Mouse (Mus musculus): ENCODE measurements around the gene Plcb1. TPM values are rescaled to one million over a fixed set of nuclear protein-coding genes. Genes with fewer than 3 reads are reported as not detected.

Gene Plcb1
- polyA plus RNA-seq, 1 experiment: 6.4 TPM

GRCm38 (mm10) chr2:135071349-135071748, 285.5 kb downstream of the Plcb1 start:
- TF ChIP-seq CTCF (IDR thresholded peaks at IDR 0.05; ENCODE audit: borderline replicate concordance, insufficient read depth, low read length) (no peak), POLR2A (IDR thresholded peaks at IDR 0.05; ENCODE audit: low read depth, low read length) (no peak)
- Histone ChIP-seq H3K27ac (ENCODE audit: insufficient read depth, low read length) (no peak overlapping the region), H3K4me1 (ENCODE audit: control insufficient read depth, insufficient read depth, low read length) (no peaks in the 10 kb centered on the region), H3K4me3 (ENCODE audit: insufficient read depth, low read length) (no peak overlapping the region)

- Histone ChIP-seq H3K4me1 (ENCODE audit: control insufficient read depth, insufficient read depth, low read length) (no peaks in the 10 kb centered on the region), H3K27ac (ENCODE audit: insufficient read depth, low read length) (no peak overlapping the region), H3K4me3 (ENCODE audit: insufficient read depth, low read length) (no peak overlapping the region)
- no peak for TF ChIP-seq CTCF (IDR thresholded peaks at IDR 0.05; ENCODE audit: borderline replicate concordance, insufficient read depth, low read length)
- no peak for TF ChIP-seq POLR2A (IDR thresholded peaks at IDR 0.05; ENCODE audit: low read depth, low read length)
These were observed 286.6 kb downstream of the Plcb1 start for GRCm38 (mm10) chr2:135072503-135072902.

GRCm38 (mm10) chr2:135073014-135073413, 287.1 kb downstream of the Plcb1 start:
- Histone ChIP-seq H3K4me1 (ENCODE audit: control insufficient read depth, insufficient read depth, low read length) (no peaks in the 10 kb centered on the region), H3K27ac (ENCODE audit: insufficient read depth, low read length) (no peak overlapping the region), H3K4me3 (ENCODE audit: insufficient read depth, low read length) (no peak overlapping the region)
- TF ChIP-seq CTCF (IDR thresholded peaks at IDR 0.05; ENCODE audit: borderline replicate concordance, insufficient read depth, low read length) (no peak), POLR2A (IDR thresholded peaks at IDR 0.05; ENCODE audit: low read depth, low read length) (no peak)

DNA sequence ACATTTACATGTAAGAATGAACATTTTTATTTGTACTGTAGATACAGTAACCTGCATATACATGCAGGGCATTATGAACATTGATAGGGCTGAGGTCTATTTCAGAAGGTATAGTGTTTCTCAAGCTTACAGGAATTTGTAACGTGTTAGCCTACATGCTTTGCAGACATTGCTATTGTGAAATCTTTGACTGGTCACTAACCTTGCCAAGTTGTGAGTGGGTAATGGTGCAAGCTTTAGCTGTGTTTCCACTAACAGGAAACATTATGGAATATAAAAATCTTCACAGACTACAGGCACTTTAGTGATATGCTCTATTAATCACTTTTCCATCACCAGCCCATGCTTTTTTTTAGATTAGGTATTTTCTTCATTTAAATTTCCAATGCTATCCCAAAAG, 289.5 kb downstream of the Plcb1 start:
- no peak overlapping the region for H3K27ac ChIP-seq (ENCODE audit: insufficient read depth, low read length)
- no peak for TF ChIP-seq CTCF (IDR thresholded peaks at IDR 0.05; ENCODE audit: borderline replicate concordance, insufficient read depth, low read length)
- no peak for TF ChIP-seq POLR2A (IDR thresholded peaks at IDR 0.05; ENCODE audit: low read depth, low read length)
- H3K4me3 ChIP-seq (ENCODE audit: insufficient read depth, low read length): no peak overlapping the region
- H3K4me1 ChIP-seq (ENCODE audit: control insufficient read depth, insufficient read depth, low read length): no peaks in the 10 kb centered on the region

- Histone ChIP-seq H3K4me3 (ENCODE audit: insufficient read depth, low read length) (no peak overlapping the region), H3K27ac (ENCODE audit: insufficient read depth, low read length) (peak overlapping the region; percentile 71), H3K4me1 (ENCODE audit: control insufficient read depth, insufficient read depth, low read length) (0 out of 2 replicates have a peak, but pooled peaks cover 3% of the 10 kb centered on the region)
- TF ChIP-seq POLR2A (IDR thresholded peaks at IDR 0.05; ENCODE audit: low read depth, low read length) (no peak), CTCF (IDR thresholded peaks at IDR 0.05; ENCODE audit: borderline replicate concordance, insufficient read depth, low read length) (no peak)
These were observed 306.8 kb downstream of the Plcb1 start for GRCm38 (mm10) chr2:135092588-135093162.

DNA sequence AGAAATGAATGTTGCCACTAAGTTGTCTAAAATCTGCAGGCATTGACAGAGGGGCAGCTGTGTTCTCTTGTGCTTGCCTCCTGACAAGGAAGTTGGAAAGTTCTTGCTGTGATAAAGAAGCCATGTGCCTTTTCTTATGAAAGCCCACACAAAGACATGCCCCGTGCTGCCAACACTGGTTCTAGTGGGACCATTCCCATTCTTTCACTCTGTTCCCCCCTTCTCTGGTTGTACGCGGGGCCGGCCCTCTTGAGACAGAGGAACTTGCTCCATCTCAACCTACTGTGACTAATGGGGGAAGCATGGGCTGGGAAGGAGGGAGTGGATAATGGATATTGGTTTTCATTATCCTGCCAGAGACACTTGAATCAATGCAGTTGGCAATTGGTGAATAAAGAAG, 315.4 kb downstream of the Plcb1 start:
- no peak for TF ChIP-seq CTCF (IDR thresholded peaks at IDR 0.05; ENCODE audit: borderline replicate concordance, insufficient read depth, low read length)
- TF ChIP-seq POLR2A (IDR thresholded peaks at IDR 0.05; ENCODE audit: low read depth, low read length): no peak

GRCm38 (mm10) chr2:135101943-135102342, 316.1 kb downstream of the Plcb1 start:
- no peak for TF ChIP-seq POLR2A (IDR thresholded peaks at IDR 0.05; ENCODE audit: low read depth, low read length)
- no peak for TF ChIP-seq CTCF (IDR thresholded peaks at IDR 0.05; ENCODE audit: borderline replicate concordance, insufficient read depth, low read length)
- Histone ChIP-seq H3K4me1 (ENCODE audit: control insufficient read depth, insufficient read depth, low read length) (no peaks in the 10 kb centered on the region), H3K4me3 (ENCODE audit: insufficient read depth, low read length) (no peak overlapping the region), H3K27ac (ENCODE audit: insufficient read depth, low read length) (no peak overlapping the region)

More for the DNA sequence above, 315.4 kb downstream of the Plcb1 start:
- Histone ChIP-seq H3K4me1 (ENCODE audit: control insufficient read depth, insufficient read depth, low read length) (no peaks in the 10 kb centered on the region), H3K27ac (ENCODE audit: insufficient read depth, low read length) (no peak overlapping the region), H3K4me3 (ENCODE audit: insufficient read depth, low read length) (no peak overlapping the region)

DNA sequence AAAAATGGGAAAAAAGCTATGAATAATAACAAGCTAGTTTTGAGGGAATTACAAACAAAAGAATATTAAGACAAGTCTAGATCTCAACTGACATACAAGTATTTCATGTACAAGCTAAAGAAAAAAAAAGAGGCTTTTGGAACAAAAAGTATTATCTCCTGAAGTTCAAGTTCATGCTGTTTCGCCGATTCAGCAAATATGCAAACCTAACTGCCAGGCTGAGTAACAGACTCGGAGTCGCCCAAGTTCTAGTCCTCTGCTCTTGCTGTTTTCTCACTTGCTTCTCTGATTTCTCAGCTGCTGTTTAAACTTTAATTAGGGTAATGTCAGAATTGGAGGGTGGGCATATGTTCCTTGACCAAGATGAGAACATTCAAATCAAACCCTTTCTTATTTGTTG, 320.8 kb downstream of the Plcb1 start:
- Histone ChIP-seq H3K27ac (ENCODE audit: insufficient read depth, low read length) (no peak overlapping the region), H3K4me3 (ENCODE audit: insufficient read depth, low read length) (no peak overlapping the region), H3K4me1 (ENCODE audit: control insufficient read depth, insufficient read depth, low read length) (no peaks in the 10 kb centered on the region)
- TF ChIP-seq CTCF (IDR thresholded peaks at IDR 0.05; ENCODE audit: borderline replicate concordance, insufficient read depth, low read length) (no peak), POLR2A (IDR thresholded peaks at IDR 0.05; ENCODE audit: low read depth, low read length) (no peak)

DNA sequence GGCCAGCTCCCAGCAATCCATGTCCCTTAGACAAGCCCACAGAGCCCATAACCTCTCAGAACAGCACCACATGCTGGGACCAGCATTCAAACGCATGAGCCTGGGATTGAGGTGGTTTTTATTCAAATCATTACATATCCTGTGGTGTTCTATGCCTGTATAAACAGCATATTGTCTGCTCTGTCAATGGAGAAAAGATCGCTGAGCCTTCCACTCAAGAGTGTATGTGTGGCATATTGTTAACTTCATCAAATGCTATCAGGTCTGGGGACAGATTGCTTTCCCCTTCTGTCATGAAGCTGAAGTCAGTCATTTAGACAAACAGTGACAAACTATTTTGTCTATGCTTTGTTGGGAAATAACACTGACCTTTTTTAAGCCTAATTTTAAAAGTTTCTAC, 322.7 kb downstream of the Plcb1 start:
- Histone ChIP-seq H3K4me3 (ENCODE audit: insufficient read depth, low read length) (no peak overlapping the region), H3K27ac (ENCODE audit: insufficient read depth, low read length) (no peak overlapping the region), H3K4me1 (ENCODE audit: control insufficient read depth, insufficient read depth, low read length) (no peaks in the 10 kb centered on the region)
- TF ChIP-seq CTCF (IDR thresholded peaks at IDR 0.05; ENCODE audit: borderline replicate concordance, insufficient read depth, low read length): no peak
- TF ChIP-seq POLR2A (IDR thresholded peaks at IDR 0.05; ENCODE audit: low read depth, low read length): no peak

DNA sequence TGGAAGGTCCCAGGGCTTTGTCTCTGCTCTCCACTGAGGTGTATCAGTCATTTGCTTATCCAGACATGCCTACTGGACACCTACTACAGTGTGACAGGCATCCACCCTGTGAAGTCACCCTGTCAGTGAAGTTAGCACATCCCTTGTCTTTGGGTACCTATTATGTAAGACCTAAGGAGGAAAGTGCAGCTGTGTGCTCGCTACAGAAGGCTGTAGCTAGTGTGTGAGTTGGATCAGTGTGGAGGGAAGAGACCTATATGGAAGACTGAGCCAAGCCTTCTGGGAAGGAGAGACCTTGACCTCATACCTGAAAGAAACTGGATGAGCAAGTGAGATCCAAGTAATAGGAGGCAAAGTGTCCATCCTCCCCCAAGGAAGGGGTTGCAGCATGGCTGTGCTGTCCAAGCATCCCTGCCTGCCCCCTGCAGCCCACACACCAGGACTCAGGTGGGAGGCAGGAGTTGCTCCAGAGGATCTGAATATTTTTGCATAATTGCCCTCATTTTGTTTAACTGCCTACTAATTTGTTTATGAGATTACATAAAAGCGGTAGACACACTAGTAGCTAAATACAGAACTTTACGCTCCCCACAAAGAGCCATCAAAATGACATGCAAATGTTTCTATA, 328.7 kb downstream of the Plcb1 start:
- Histone ChIP-seq H3K4me1 (ENCODE audit: control insufficient read depth, insufficient read depth, low read length) (no peaks in the 10 kb centered on the region), H3K4me3 (ENCODE audit: insufficient read depth, low read length) (no peak overlapping the region), H3K27ac (ENCODE audit: insufficient read depth, low read length) (no peak overlapping the region)
- no peak for TF ChIP-seq POLR2A (IDR thresholded peaks at IDR 0.05; ENCODE audit: low read depth, low read length)
- TF ChIP-seq CTCF (IDR thresholded peaks at IDR 0.05; ENCODE audit: borderline replicate concordance, insufficient read depth, low read length): no peak
